Mouse (Mus musculus): ENCODE data around the gene Donson.

Gene Donson

GRCm38 (mm10) chr16:91639636-91640035, 48.9 kb downstream of the Donson start:
- no peak for DNase-seq

- DNase-seq = no peak
Measured at GRCm38 (mm10) chr16:91639161-91639560, 49.4 kb downstream of the Donson start.

- DNase-seq = no peak
Measured at GRCm38 (mm10) chr16:91633641-91634040, 54.9 kb downstream of the Donson start.

GRCm38 (mm10) chr16:91632940-91633339, 55.6 kb downstream of the Donson start:
- DNase-seq = no peak

DNA sequence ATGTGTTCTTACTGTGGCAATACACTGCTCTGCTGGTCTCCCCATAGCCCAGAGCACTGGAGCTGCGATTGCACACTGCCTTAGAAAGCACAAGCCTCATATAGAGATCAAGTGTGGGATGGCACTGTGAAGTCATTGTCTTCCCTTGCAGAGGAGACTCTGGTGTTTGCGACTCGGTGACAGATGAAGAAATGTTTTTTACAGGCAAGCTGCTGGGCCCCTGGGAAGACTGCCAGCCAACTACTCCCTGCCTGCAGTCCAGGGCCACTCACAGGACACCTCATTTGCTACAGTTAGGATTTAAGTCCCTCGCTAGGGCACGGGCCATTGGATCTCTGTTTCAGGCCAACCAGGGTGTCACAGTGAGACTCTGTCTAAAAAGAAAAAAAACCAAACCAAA, 56.1 kb downstream of the Donson start:
- no peak for DNase-seq

DNA sequence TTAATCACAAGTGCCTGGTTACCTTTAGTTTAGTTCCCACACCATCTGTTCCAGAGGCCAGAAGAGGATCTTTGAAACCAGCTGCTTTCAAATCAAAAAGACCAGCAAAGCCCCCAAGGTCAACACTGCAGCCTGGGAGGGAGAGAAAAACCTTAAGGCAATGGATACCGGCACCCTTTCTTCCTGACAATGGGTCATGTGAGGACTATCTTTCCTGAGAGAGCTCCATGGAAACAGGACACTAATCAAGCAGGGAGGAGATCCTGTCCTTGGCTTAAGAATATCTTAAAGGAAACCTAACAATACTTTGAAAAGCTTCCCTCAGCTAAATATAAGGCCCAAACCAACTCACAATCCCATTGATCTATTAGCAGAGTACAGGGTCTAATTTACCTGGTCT, 58.0 kb downstream of the Donson start:
- no peak for DNase-seq

DNA sequence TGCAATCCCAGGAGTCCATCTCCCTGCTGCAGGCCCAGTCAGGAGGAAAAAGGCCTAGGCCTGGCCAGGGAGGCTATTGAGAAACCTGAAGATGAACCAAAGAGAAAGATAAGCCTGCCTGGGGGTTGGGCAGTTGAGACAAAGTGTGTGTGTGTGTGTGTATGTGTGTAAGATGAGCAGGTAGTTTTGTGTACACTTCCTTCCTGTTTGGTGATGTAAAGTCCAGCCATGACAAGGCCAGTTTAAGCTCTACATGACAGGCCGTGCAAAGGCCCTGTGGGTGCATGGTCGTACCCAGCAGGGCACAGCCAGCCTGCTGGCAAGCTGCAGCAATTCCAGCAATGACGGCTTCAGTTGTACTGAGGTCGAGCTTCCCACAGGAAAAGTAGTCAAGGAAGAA, 58.8 kb downstream of the Donson start:
- DNase-seq = no peak

- DNase-seq = no peak
Measured at GRCm38 (mm10) chr16:91628673-91629072, 59.9 kb downstream of the Donson start.

DNA sequence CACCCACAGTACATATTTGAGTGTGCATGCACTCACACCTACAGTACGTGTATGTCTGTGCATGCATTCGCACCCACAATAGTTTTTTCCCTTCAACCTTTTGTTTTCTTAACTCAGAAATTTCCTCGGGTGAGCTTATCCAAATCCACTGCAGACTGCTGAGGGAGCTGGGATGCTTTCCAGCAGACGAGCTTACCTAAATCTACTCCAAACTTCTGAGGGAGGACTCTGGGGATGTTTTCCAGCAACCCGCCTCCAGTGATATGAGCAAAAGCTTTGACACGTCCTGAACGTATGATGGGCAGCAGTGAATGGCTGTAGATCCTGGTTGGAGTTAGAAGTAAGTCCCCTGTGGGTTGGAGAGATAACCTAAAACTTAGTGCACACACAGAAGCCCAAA, 60.7 kb downstream of the Donson start:
- DNase-seq = no peak
